Mouse (Mus musculus) ES-E14 (cell line): ENCODE measurements around the gene Gnat2. TPM values are rescaled to one million over a fixed set of nuclear protein-coding genes. Genes with fewer than 3 reads are reported as not detected.

Source experiments
- DNase-seq: peaks from one replicate; pipeline ENCODE4 v3.0.0-alpha.2; 2013; ENCODE audit warnings: low read depth, low spot score
- H3K27ac ChIP-seq: 2 replicates; pipeline ENCODE4 v1.5.1; 2012; ENCODE audit warnings: low read depth, mild to moderate bottlenecking, low read length, moderate library complexity, mixed read lengths; ENCODE audit not compliant: poor library complexity, insufficient read depth, severe bottlenecking
- H3K36me3 ChIP-seq: 2 replicates; pipeline ENCODE4 v1.6.1; 2012; ENCODE audit warnings: mild to moderate bottlenecking, low read length, moderate library complexity, mixed read lengths; ENCODE audit not compliant: control insufficient read depth, poor library complexity, insufficient read depth, severe bottlenecking
- H3K4me1 ChIP-seq, 2 experiments: fragments of 150-350 bp in 1 of 2; sonication (generic) in 1 of 2; 2 replicates each; pipeline ENCODE4 v1.6.1; 2012; ENCODE audit warnings: low read length in 2 of 2, mild to moderate bottlenecking in 1 of 2, mixed read lengths in 1 of 2; ENCODE audit not compliant: control insufficient read depth in 2 of 2, insufficient read depth in 2 of 2, poor library complexity in 1 of 2
- H3K4me3 ChIP-seq, 2 experiments: fragments of 150-350 bp in 1 of 2; sonication (generic) in 1 of 2; 2 replicates each; pipeline ENCODE4 v1.5.1; 2012; ENCODE audit warnings: low read length in 2 of 2, low read depth in 1 of 2, mild to moderate bottlenecking in 1 of 2, mixed read lengths in 1 of 2; ENCODE audit not compliant: insufficient read depth in 1 of 2, poor library complexity in 1 of 2, severe bottlenecking in 1 of 2
- H3K9ac ChIP-seq: 2 replicates; pipeline ENCODE4 v1.6.1; 2012; ENCODE audit warnings: low read depth, mild to moderate bottlenecking, low read length, mixed read lengths; ENCODE audit not compliant: poor library complexity, insufficient read depth, severe bottlenecking
- H3K9me3 ChIP-seq: fragments of 150-350 bp; sonication (generic); 2 replicates; pipeline ENCODE4 v1.6.1; 2012; ENCODE audit warnings: low read depth, mild to moderate bottlenecking, low read length; ENCODE audit not compliant: control insufficient read depth, insufficient read depth
- CHD2 ChIP-seq: IDR thresholded peaks from 2 replicates; pipeline ENCODE4 v1.6.1; 2014; ENCODE audit warnings: mild to moderate bottlenecking, low read depth, low read length, inconsistent platforms
- HCFC1 ChIP-seq: IDR thresholded peaks from 2 replicates; pipeline ENCODE4 v1.6.1; 2012; ENCODE audit warnings: low read length, inconsistent platforms, borderline replicate concordance; ENCODE audit not compliant: insufficient read depth
- MAFK ChIP-seq: IDR thresholded peaks from 2 replicates; pipeline ENCODE4 v1.6.1; 2014; ENCODE audit warnings: mild to moderate bottlenecking, low read depth, low read length, inconsistent platforms; ENCODE audit not compliant: insufficient read depth
- ZC3H11A ChIP-seq: IDR thresholded peaks from 2 replicates; pipeline ENCODE4 v1.6.1; 2012; ENCODE audit warnings: low read depth, mild to moderate bottlenecking, inconsistent platforms, low read length, borderline replicate concordance
- ZNF384 ChIP-seq: IDR thresholded peaks from 2 replicates; pipeline ENCODE4 v1.6.1; 2012; ENCODE audit warnings: low read depth, low read length, inconsistent platforms
- in situ Hi-C, 2 experiments: fragments of 600-800 bp; cut with MboI; formaldehyde crosslinking; loops; one replicate each; pipeline ENCODE4 v1.15.1; 2025; ENCODE audit warnings: low sequenced_read_pairs in 2 of 2, inconsistent platforms in 1 of 2; ENCODE audit not compliant: unreplicated experiment in 2 of 2
- total RNA-seq: library from RNA; depleted of rRNA; stranded (reverse); fragments of 300-350 nt; gene quantifications from 2 replicates; pipeline ENCODE4 v1.2.3, GENCODE M21; 2012

Gene Gnat2
- total RNA-seq, 1 experiment = 9.9 TPM

GRCm38 (mm10) chr3:108129804-108130203, 37.2 kb downstream of the Gnat2 start:
- TF ChIP-seq ZC3H11A (no peak), HCFC1 (no peak), MAFK (no peak), ZNF384 (no peak), CHD2 (no peak)
- in situ Hi-C loops = no loop called here
- Histone ChIP-seq H3K9me3 (no peaks in the 10 kb centered on the region), H3K27ac (no peak overlapping the region), H3K4me1 (peaks cover 0 to 3% of the 10 kb centered on the region in 2 experiments; a peak in 1 of 4 replicates), H3K4me3 (no peak overlapping the region), H3K36me3 (no peaks in the 10 kb centered on the region), H3K9ac (no peak overlapping the region)
- DNase-seq = no peak

DNA sequence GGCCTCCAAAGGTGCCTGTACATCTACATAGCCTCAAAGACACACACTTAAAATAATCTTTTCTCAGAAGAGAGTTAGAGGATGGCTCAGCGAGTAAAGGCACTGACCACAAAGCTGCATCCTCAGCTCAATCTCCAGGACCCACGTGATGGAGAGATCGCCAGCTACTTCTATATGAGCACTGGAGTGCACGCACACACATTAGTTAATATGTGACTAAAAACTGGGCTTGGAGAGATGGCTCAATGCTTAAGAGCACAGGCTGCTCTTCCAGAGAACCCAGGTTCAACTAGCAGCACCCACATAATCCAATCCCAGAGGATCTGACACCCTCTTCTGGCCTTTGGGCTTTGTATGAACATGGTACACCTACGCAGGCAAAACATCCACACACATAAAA, 38.6 kb downstream of the Gnat2 start:
- no peak overlapping the region for H3K9ac ChIP-seq
- no peaks in the 10 kb centered on the region for H3K36me3 ChIP-seq
- no peak for DNase-seq
- H3K27ac ChIP-seq = no peak overlapping the region
- in situ Hi-C loops = no loop called here
- no peak for TF ChIP-seq HCFC1
- TF ChIP-seq MAFK = no peak
- H3K4me3 ChIP-seq = no peak overlapping the region
- peaks cover 0 to 3% of the 10 kb centered on the region in 2 experiments; a peak in 1 of 4 replicates for H3K4me1 ChIP-seq
- no peaks in the 10 kb centered on the region for H3K9me3 ChIP-seq

DNA sequence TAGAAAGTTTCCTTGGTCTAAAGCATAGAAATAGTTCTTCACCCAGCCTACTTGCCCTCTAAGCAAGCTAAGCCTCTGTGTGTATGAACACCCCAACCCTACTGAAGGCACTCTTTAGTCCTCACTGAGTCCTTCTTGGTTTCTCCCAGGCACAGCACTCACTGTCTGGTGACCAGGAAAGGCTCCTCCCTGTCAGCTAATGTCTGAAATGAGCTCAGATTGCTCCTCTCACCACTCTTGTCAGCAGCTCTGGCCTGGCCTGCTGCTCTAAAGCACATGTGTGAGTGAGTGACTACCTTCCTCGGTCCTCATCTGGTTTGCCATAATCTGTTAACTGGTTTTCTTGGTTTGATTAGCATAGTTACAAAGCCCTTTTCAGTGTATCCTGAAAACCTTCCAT, 39.2 kb downstream of the Gnat2 start:
- no peak overlapping the region for H3K4me3 ChIP-seq
- no peaks in the 10 kb centered on the region for H3K9me3 ChIP-seq
- no peak for DNase-seq
- TF ChIP-seq HCFC1 (no peak), ZC3H11A (no peak), CHD2 (no peak), ZNF384 (no peak), MAFK (no peak)
- H3K36me3 ChIP-seq = no peaks in the 10 kb centered on the region
- peaks cover 0 to 3% of the 10 kb centered on the region in 2 experiments; a peak in 1 of 4 replicates for H3K4me1 ChIP-seq
- no peak overlapping the region for H3K27ac ChIP-seq
- in situ Hi-C loops = no loop called here
- no peak overlapping the region for H3K9ac ChIP-seq

- no peak for DNase-seq
- TF ChIP-seq HCFC1 = no peak
- no peak for TF ChIP-seq ZC3H11A
- no peak for TF ChIP-seq CHD2
- TF ChIP-seq ZNF384 = no peak
- no peak for TF ChIP-seq MAFK
- Histone ChIP-seq H3K36me3 (no peaks in the 10 kb centered on the region), H3K9me3 (no peaks in the 10 kb centered on the region), H3K4me1 (peaks cover 0 to 3% of the 10 kb centered on the region in 2 experiments; a peak in 1 of 4 replicates), H3K9ac (no peak overlapping the region), H3K4me3 (no peak overlapping the region), H3K27ac (no peak overlapping the region)
- in situ Hi-C loops = no loop called here
Observed at GRCm38 (mm10) chr3:108132484-108132883, 39.9 kb downstream of the Gnat2 start.

DNA sequence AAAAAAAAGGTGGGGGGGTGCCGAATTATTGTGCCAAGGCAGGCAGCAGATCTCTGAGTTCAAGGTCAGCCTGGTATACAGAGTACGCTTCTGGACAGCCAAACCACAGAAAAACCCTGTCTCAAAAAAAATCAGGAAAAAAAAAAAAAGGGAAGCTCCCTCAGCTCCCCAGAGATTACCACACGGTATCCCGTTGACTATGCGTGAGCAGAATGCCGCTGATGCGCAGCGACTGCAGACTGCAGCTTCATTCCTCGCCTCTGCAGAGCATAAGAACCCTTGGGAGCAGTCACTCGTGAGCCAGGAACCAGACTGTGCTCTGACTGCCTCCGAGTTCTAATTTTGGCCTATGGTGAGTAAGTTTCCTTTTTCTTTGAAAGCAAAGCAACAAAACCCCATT, 42.1 kb downstream of the Gnat2 start:
- DNase-seq = no peak
- Histone ChIP-seq H3K9me3 (no peaks in the 10 kb centered on the region), H3K36me3 (no peaks in the 10 kb centered on the region), H3K9ac (no peak overlapping the region), H3K4me1 (0 out of 4 replicates have a peak, but pooled peaks cover 0 to 2% of the 10 kb centered on the region in 2 experiments), H3K4me3 (no peak overlapping the region), H3K27ac (no peak overlapping the region)
- in situ Hi-C loops = no loop called here
- TF ChIP-seq MAFK = no peak
- TF ChIP-seq ZNF384 = no peak
- no peak for TF ChIP-seq CHD2
- no peak for TF ChIP-seq HCFC1
- TF ChIP-seq ZC3H11A = no peak
